Mouse (Mus musculus) MEL (cell line): ENCODE results near the gene Them5. TPM values are rescaled to one million over a fixed set of nuclear protein-coding genes. Genes with fewer than 3 reads are reported as not detected.

Source experiments
- DNase-seq: peaks from one replicate; pipeline ENCODE4 v3.0.0; 2011; ENCODE audit warnings: low read depth, low spot score
- H3K27ac ChIP-seq: 2 replicates; pipeline ENCODE4 v1.5.1; 2012; ENCODE audit warnings: low read depth, mild to moderate bottlenecking, control low read depth, low read length, moderate library complexity; ENCODE audit not compliant: control insufficient read depth
- H3K27me3 ChIP-seq, 2 experiments: fragments of 150-350 bp in 1 of 2; sonication (generic) in 1 of 2; 2 replicates each; pipeline ENCODE4 v1.6.1; 2012; ENCODE audit warnings: low read length in 2 of 2, mild to moderate bottlenecking in 2 of 2, improper control_type of control experiment in 1 of 2, moderate library complexity in 1 of 2; ENCODE audit not compliant: insufficient read depth in 2 of 2, control insufficient read depth in 1 of 2
- H3K36me3 ChIP-seq, 2 experiments: 2 replicates each; pipeline ENCODE4 v1.6.1; 2012 to 2014; ENCODE audit warnings: low read length in 2 of 2, improper control_type of control experiment in 1 of 2, inconsistent platforms in 1 of 2, mild to moderate bottlenecking in 1 of 2; ENCODE audit not compliant: insufficient read depth in 2 of 2, control insufficient read depth in 1 of 2
- H3K4me1 ChIP-seq, 2 experiments: fragments of 150-350 bp in 1 of 2; sonication (generic) in 1 of 2; 2 replicates each; pipeline ENCODE4 v1.6.1; 2012; ENCODE audit warnings: low read length in 2 of 2, improper control_type of control experiment in 1 of 2, mild to moderate bottlenecking in 1 of 2; ENCODE audit not compliant: insufficient read depth in 2 of 2, control insufficient read depth in 1 of 2
- H3K4me3 ChIP-seq, 2 experiments: fragments of 150-350 bp in 1 of 2; sonication (generic) in 1 of 2; 2 replicates each; pipeline ENCODE4 v1.5.1; 2012; ENCODE audit warnings: low read depth in 2 of 2, low read length in 2 of 2, mild to moderate bottlenecking in 2 of 2, moderate library complexity in 2 of 2, control low read depth in 1 of 2, improper control_type of control experiment in 1 of 2; ENCODE audit not compliant: control insufficient read depth in 1 of 2, insufficient read depth in 1 of 2
- H3K79me2 ChIP-seq: 2 replicates; pipeline ENCODE4 v1.6.1; 2012; ENCODE audit warnings: mild to moderate bottlenecking, low read length, moderate library complexity; ENCODE audit not compliant: control insufficient read depth, poor library complexity, insufficient read depth
- H3K9ac ChIP-seq: 2 replicates; pipeline ENCODE4 v1.6.1; 2012; ENCODE audit warnings: low read depth, mild to moderate bottlenecking, control low read depth, low read length, moderate library complexity; ENCODE audit not compliant: control insufficient read depth, poor library complexity, severe bottlenecking
- H3K9me3 ChIP-seq: fragments of 150-350 bp; sonication (generic); replicated peaks from 2 replicates; pipeline ENCODE4 v1.6.1; 2012; ENCODE audit warnings: mild to moderate bottlenecking, low read length, improper control_type of control experiment, moderate library complexity; ENCODE audit not compliant: insufficient read depth
- CHD2 ChIP-seq: IDR thresholded peaks from 2 replicates; pipeline ENCODE4 v1.6.1; 2011; ENCODE audit warnings: low read length, improper control_type of control experiment
- CTCF ChIP-seq, 3 experiments: IDR thresholded peaks in 2 of 3; conservative IDR thresholded peaks in 1 of 3; 2 replicates each; pipeline ENCODE4 v1.5.1; 2011 to 2012; ENCODE audit warnings: low read length in 3 of 3, low read depth in 2 of 3, mild to moderate bottlenecking in 2 of 3, improper control_type of control experiment in 1 of 3, inconsistent platforms in 1 of 3, mixed read lengths in 1 of 3, moderate library complexity in 1 of 3; ENCODE audit not compliant: control insufficient read depth in 1 of 3, insufficient read depth in 1 of 3, poor library complexity in 1 of 3, severe bottlenecking in 1 of 3
- E2F4 ChIP-seq: IDR thresholded peaks from 2 replicates; pipeline ENCODE4 v1.6.1; 2011; ENCODE audit warnings: low read depth, low read length, improper control_type of control experiment, borderline replicate concordance
- ETS1 ChIP-seq: IDR thresholded peaks from 2 replicates; pipeline ENCODE4 v1.6.1; 2012; ENCODE audit warnings: low read depth, mild to moderate bottlenecking, inconsistent platforms, low read length, improper control_type of control experiment, moderate library complexity
- GABPA ChIP-seq: IDR thresholded peaks from 2 replicates; pipeline ENCODE4 v1.6.1; 2012; ENCODE audit warnings: low read depth, mild to moderate bottlenecking, inconsistent platforms, low read length, improper control_type of control experiment, moderate library complexity
- HCFC1 ChIP-seq: IDR thresholded peaks from 2 replicates; pipeline ENCODE4 v1.6.1; 2012; ENCODE audit warnings: low read depth, mild to moderate bottlenecking, inconsistent platforms, low read length, improper control_type of control experiment, moderate library complexity
- JUND ChIP-seq: IDR thresholded peaks from 2 replicates; pipeline ENCODE4 v1.6.1; 2011; ENCODE audit warnings: low read depth, mild to moderate bottlenecking, improper control_type of control experiment, low read length
- KAT2A ChIP-seq: conservative IDR thresholded peaks from 2 replicates; pipeline ENCODE4 v1.6.1; 2012; ENCODE audit warnings: low read depth, low read length, improper control_type of control experiment, inconsistent platforms
- MAFK ChIP-seq: IDR thresholded peaks from 2 replicates; pipeline ENCODE4 v1.6.1; 2011; ENCODE audit warnings: low read depth, mild to moderate bottlenecking, low read length, improper control_type of control experiment, borderline replicate concordance
- MAX ChIP-seq: IDR thresholded peaks from 2 replicates; pipeline ENCODE4 v1.6.1; 2011; ENCODE audit warnings: low read length, improper control_type of control experiment
- MAZ ChIP-seq: IDR thresholded peaks from 2 replicates; pipeline ENCODE4 v1.6.1; 2012; ENCODE audit warnings: low read depth, mild to moderate bottlenecking, inconsistent platforms, low read length, improper control_type of control experiment
- POLR2A ChIP-seq, 2 experiments: IDR thresholded peaks; 2 replicates each; pipeline ENCODE4 v1.6.1; 2011 to 2012; ENCODE audit warnings: low read length in 2 of 2, mild to moderate bottlenecking in 2 of 2, control low read depth in 1 of 2, improper control_type of control experiment in 1 of 2, low read depth in 1 of 2, moderate library complexity in 1 of 2; ENCODE audit not compliant: control insufficient read depth in 1 of 2, insufficient read depth in 1 of 2, poor library complexity in 1 of 2
- POLR2AphosphoS2 ChIP-seq: IDR thresholded peaks from 2 replicates; pipeline ENCODE4 v1.6.1; 2011; ENCODE audit warnings: low read length, improper control_type of control experiment
- POLR2AphosphoS5 ChIP-seq: IDR thresholded peaks from 2 replicates; pipeline ENCODE4 v1.6.1; 2012; ENCODE audit warnings: low read depth, borderline replicate concordance, mild to moderate bottlenecking, inconsistent platforms, low read length, moderate library complexity, mixed read lengths
- RAD21 ChIP-seq: IDR thresholded peaks from 2 replicates; pipeline ENCODE4 v1.6.1; 2011; ENCODE audit warnings: mild to moderate bottlenecking, low read depth, low read length, improper control_type of control experiment
- RCOR1 ChIP-seq: IDR thresholded peaks from 2 replicates; pipeline ENCODE4 v1.6.1; 2012; ENCODE audit warnings: low read depth, mild to moderate bottlenecking, inconsistent platforms, low read length, improper control_type of control experiment
- SIN3A ChIP-seq: IDR thresholded peaks from 2 replicates; pipeline ENCODE4 v1.6.1; 2012; ENCODE audit warnings: low read length, improper control_type of control experiment, inconsistent platforms
- TAL1 ChIP-seq: IDR thresholded peaks from 2 replicates; pipeline ENCODE4 v1.6.1; 2012; ENCODE audit warnings: mild to moderate bottlenecking, inconsistent platforms, low read length, moderate library complexity, mixed read lengths
- TBP ChIP-seq: IDR thresholded peaks from 2 replicates; pipeline ENCODE4 v1.8.0; 2011; ENCODE audit warnings: low read depth, low read length, improper control_type of control experiment
- TCF12 ChIP-seq: IDR thresholded peaks from 2 replicates; pipeline ENCODE4 v1.6.1; 2014; ENCODE audit warnings: low read depth, mild to moderate bottlenecking, inconsistent platforms, low read length, improper control_type of control experiment, moderate library complexity
- UBTF ChIP-seq: IDR thresholded peaks from 2 replicates; pipeline ENCODE4 v1.6.1; 2012; ENCODE audit warnings: low read depth, mild to moderate bottlenecking, inconsistent platforms, low read length, improper control_type of control experiment, moderate library complexity, borderline replicate concordance; ENCODE audit not compliant: insufficient read depth
- ZKSCAN1 ChIP-seq: IDR thresholded peaks from 2 replicates; pipeline ENCODE4 v1.6.1; 2012; ENCODE audit warnings: low read depth, mild to moderate bottlenecking, inconsistent platforms, low read length, improper control_type of control experiment, moderate library complexity
- ZMIZ1 ChIP-seq: IDR thresholded peaks from 2 replicates; pipeline ENCODE4 v1.6.1; 2012; ENCODE audit warnings: low read depth, mild to moderate bottlenecking, inconsistent platforms, low read length, improper control_type of control experiment, moderate library complexity
- ZNF384 ChIP-seq: IDR thresholded peaks from 2 replicates; pipeline ENCODE4 v1.6.1; 2012; ENCODE audit warnings: low read depth, mild to moderate bottlenecking, inconsistent platforms, low read length, improper control_type of control experiment
- polyA plus RNA-seq, 2 experiments: library from polyadenylated mRNA; stranded (reverse) in 1 of 2; unstranded in 1 of 2; fragments of >175 nt in 1 of 2; fragments of >200 nt in 1 of 2; gene quantifications; 2 replicates each; pipeline versions ENCODE4 v1.2.1 to v1.2.4; 2012; ENCODE audit warnings: low replicate concordance in 2 of 2, low read depth in 1 of 2; ENCODE audit not compliant: insufficient read length in 2 of 2, insufficient read depth in 1 of 2, missing spikeins in 1 of 2
- total RNA-seq: library from RNA; depleted of rRNA; stranded (reverse); fragments of 300-350 nt; gene quantifications from 2 replicates; pipeline ENCODE4 v1.2.3, GENCODE M21; 2012

Gene Them5
- total and polyA plus RNA-seq, 3 experiments: not detected

DNA sequence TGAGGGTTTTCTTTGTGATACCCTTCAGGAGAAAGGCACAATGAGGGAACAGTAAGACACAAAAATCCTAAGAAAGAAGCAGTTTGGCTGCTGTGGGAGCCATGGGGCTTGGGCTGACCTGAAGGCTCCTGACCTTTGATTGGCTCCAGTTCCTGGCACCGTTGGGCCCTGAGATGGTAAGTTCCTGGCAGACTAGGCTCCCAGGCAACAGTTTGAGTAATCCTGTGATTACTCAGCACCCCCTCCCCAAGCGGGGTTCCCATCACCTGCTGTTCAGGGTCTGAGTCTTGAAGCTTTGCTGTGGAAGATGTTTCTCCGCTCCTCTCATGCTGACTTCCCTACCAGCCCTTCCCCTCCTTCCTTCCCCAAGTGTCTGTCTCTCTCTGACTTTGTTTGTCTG, 41.6 kb downstream of the Them5 start:
- no peaks in the 10 kb centered on the region for H3K79me2 ChIP-seq
- H3K4me1 ChIP-seq: no peaks in the 10 kb centered on the region
- DNase-seq: no peak
- no peak overlapping the region for H3K4me3 ChIP-seq
- H3K9me3 ChIP-seq: no peaks in the 10 kb centered on the region
- TF ChIP-seq KAT2A (no peak), RCOR1 (no peak), TAL1 (no peak), MAX (no peak), MAZ (no peak), E2F4 (no peak), ETS1 (no peak), JUND (no peak)
- H3K27me3 ChIP-seq: peaks cover 0 to 3% of the 10 kb centered on the region in 2 experiments; a peak in 3 of 4 replicates
- no peaks in the 10 kb centered on the region for H3K36me3 ChIP-seq
- H3K9ac ChIP-seq: no peak overlapping the region
- no peak overlapping the region for H3K27ac ChIP-seq

DNA sequence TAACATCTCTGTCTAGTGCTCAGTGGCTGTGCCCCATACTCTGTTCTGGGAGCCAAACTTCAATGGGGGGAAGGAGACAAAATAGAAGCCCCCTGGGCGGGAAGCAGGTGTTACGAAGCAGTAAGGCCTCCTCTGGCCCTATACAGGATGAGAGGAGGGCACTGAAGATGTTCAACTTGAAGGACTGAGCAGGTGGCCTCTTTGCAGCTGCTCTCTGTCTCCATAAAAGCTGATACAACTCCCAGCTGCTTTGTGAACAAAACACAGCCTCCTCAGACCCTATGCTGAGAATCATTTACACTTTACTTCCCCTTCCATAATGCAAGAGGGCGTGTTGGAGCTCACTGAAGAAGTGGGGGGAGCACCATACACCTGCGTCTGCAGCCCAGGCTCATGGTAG, 44.8 kb downstream of the Them5 start:
- Histone ChIP-seq H3K9ac (no peak overlapping the region), H3K79me2 (no peaks in the 10 kb centered on the region), H3K27me3 (peaks cover 2% of the 10 kb centered on the region in 2 experiments), H3K9me3 (no peaks in the 10 kb centered on the region), H3K27ac (no peak overlapping the region), H3K4me1 (no peaks in the 10 kb centered on the region), H3K36me3 (no peaks in the 10 kb centered on the region), H3K4me3 (no peak overlapping the region)
- no peak for TF ChIP-seq ZKSCAN1
- TF ChIP-seq CHD2: no peak
- TF ChIP-seq ZMIZ1: no peak
- TF ChIP-seq POLR2A (IDR thresholded peaks at IDR 0.05; ENCODE audit: control insufficient read depth in 1 of 2, insufficient read depth in 1 of 2, low read depth in 1 of 2, low read length in 2 of 2, poor library complexity in 1 of 2): no peak
- no peak for TF ChIP-seq POLR2AphosphoS2
- TF ChIP-seq SIN3A: no peak
- no peak for DNase-seq

- Histone ChIP-seq H3K4me1 (no peaks in the 10 kb centered on the region), H3K27me3 (peaks cover 2% of the 10 kb centered on the region in 2 experiments), H3K9ac (no peak overlapping the region), H3K4me3 (no peak overlapping the region), H3K27ac (no peak overlapping the region), H3K36me3 (no peaks in the 10 kb centered on the region), H3K9me3 (no peaks in the 10 kb centered on the region), H3K79me2 (no peaks in the 10 kb centered on the region)
- no peak for DNase-seq
- TF ChIP-seq CTCF (IDR thresholded peaks at IDR 0.05 in 2 of 3, conservative IDR thresholded peaks at IDR 0.05 in 1 of 3; ENCODE audit: control insufficient read depth in 1 of 3, insufficient read depth in 1 of 3, low read depth in 2 of 3, low read length in 3 of 3, poor library complexity in 1 of 3, severe bottlenecking in 1 of 3) (no peak), MAFK (no peak), E2F4 (no peak), HCFC1 (no peak), GABPA (no peak), TAL1 (no peak), POLR2AphosphoS5 (no peak), TBP (no peak), UBTF (no peak), RAD21 (no peak), ZNF384 (no peak), ZMIZ1 (no peak), TCF12 (no peak), MAZ (no peak)
- TF ChIP-seq, all 39 proteins: peak for 0
These were observed 45.5 kb downstream of the Them5 start for GRCm38 (mm10) chr3:94387391-94387790.
